Mouse (Mus musculus) embryonic facial prominence, embryonic 11.5 days (tissue): ENCODE results near the gene Tmod2. TPM values are rescaled to one million over a fixed set of nuclear protein-coding genes. Genes with fewer than 3 reads are reported as not detected.

ENCODE experiments used
- ATAC-seq: fragments of 200-750 bp; cut with Nextera tagmentation; replicated peaks from 2 replicates; pipeline ENCODE4 v1.8.0; 2017; ENCODE audit warnings: low read depth; ENCODE audit not compliant: insufficient number of reproducible peaks, low FRiP score, low TSS enrichment
- DNase-seq: peaks from one replicate; pipeline ENCODE4 v3.0.0-alpha.2; 2015; ENCODE audit warnings: low spot score
- H3K27ac ChIP-seq: fragments of 300-500 bp; sonication (generic); replicated peaks from 2 replicates; pipeline ENCODE4 v1.5.1; 2014; ENCODE audit warnings: mild to moderate bottlenecking, low read depth, low read length, control low read depth
- H3K27me3 ChIP-seq: fragments of 300-500 bp; sonication (generic); 2 replicates; pipeline ENCODE4 v1.6.1; 2014; ENCODE audit warnings: mild to moderate bottlenecking, low read length, moderate library complexity, mixed read lengths; ENCODE audit not compliant: control insufficient read depth, insufficient read depth
- H3K36me3 ChIP-seq: fragments of 300-500 bp; sonication (generic); replicated peaks from 2 replicates; pipeline ENCODE4 v1.6.1; 2014; ENCODE audit warnings: low read depth, mild to moderate bottlenecking, low read length, moderate library complexity, mixed read lengths; ENCODE audit not compliant: control insufficient read depth, insufficient read depth
- H3K4me1 ChIP-seq: fragments of 300-500 bp; sonication (generic); 2 replicates; pipeline ENCODE4 v1.6.1; 2014; ENCODE audit warnings: low read length, mixed read lengths; ENCODE audit not compliant: control insufficient read depth, insufficient read depth
- H3K4me2 ChIP-seq: fragments of 300-500 bp; sonication (generic); 2 replicates; pipeline ENCODE4 v1.6.1; 2014; ENCODE audit warnings: low read depth, mild to moderate bottlenecking, control low read depth, low read length, moderate library complexity
- H3K4me3 ChIP-seq: fragments of 300-500 bp; sonication (generic); 2 replicates; pipeline ENCODE4 v1.5.1; 2014; ENCODE audit warnings: low read depth, low read length, control low read depth
- H3K9ac ChIP-seq: fragments of 300-500 bp; sonication (generic); replicated peaks from 2 replicates; pipeline ENCODE4 v1.6.1; 2014; ENCODE audit warnings: mild to moderate bottlenecking, control low read depth, low read length
- H3K9me3 ChIP-seq: fragments of 300-500 bp; sonication (generic); replicated peaks from 2 replicates; pipeline ENCODE4 v1.6.1; 2016; ENCODE audit warnings: mild to moderate bottlenecking, low read length, inconsistent platforms, mixed read lengths; ENCODE audit not compliant: control insufficient read depth
- WGBS: fragments of 180-500 bp; shearing (Covaris S2); extraction: QIAGEN DNeasy Blood & Tissue Kit; methylation state at CpG from one replicate; pipeline ENCODE4 v1.1.7; 2014; 5-methylcytosine and 5-hydroxymethylcytosine counted together
- polyA plus RNA-seq: library from polyadenylated mRNA; unstranded; fragments of >200 nt; fragmentation: Nextera tagmentation; extraction: Ambion mirVana; gene quantifications from 2 replicates; pipeline ENCODE4 v1.2.1, GENCODE M21; 2014

Tmod2 gene
- polyA plus RNA-seq, 1 experiment from 2014 or later = 36.2 TPM

GRCm38 (mm10) chr9:75568399-75568798 lies 42.7 kb downstream of the Tmod2 start:
- ATAC-seq = no peak
- Histone ChIP-seq H3K4me2 (no peak overlapping the region), H3K9me3 (no peaks in the 10 kb centered on the region), H3K4me1 (no peaks in the 10 kb centered on the region), H3K36me3 (no peaks in the 10 kb centered on the region), H3K27me3 (no peaks in the 10 kb centered on the region), H3K9ac (no peak overlapping the region), H3K27ac (no peak overlapping the region), H3K4me3 (no peak overlapping the region)
- 89% methylated on average over 6 of the region's 6 CpGs for WGBS
- DNase-seq = no peak

- H3K27me3 ChIP-seq = no peaks in the 10 kb centered on the region
- H3K4me2 ChIP-seq = no peak overlapping the region
- no peak overlapping the region for H3K9ac ChIP-seq
- H3K4me3 ChIP-seq = no peak overlapping the region
- no peaks in the 10 kb centered on the region for H3K36me3 ChIP-seq
- no peak for ATAC-seq
- DNase-seq = no peak
- no peaks in the 10 kb centered on the region for H3K4me1 ChIP-seq
- no peaks in the 10 kb centered on the region for H3K9me3 ChIP-seq
- WGBS = 82% methylated on average over 6 of the region's 6 CpGs
- no peak overlapping the region for H3K27ac ChIP-seq
Observed at GRCm38 (mm10) chr9:75564892-75565291, 46.2 kb downstream of the Tmod2 start.

- no peaks in the 10 kb centered on the region for H3K36me3 ChIP-seq
- DNase-seq = no peak
- 91% methylated on average over 6 of the region's 6 CpGs for WGBS
- no peak overlapping the region for H3K4me3 ChIP-seq
- no peaks in the 10 kb centered on the region for H3K4me1 ChIP-seq
- H3K9ac ChIP-seq = no peak overlapping the region
- no peaks in the 10 kb centered on the region for H3K9me3 ChIP-seq
- H3K27ac ChIP-seq = no peak overlapping the region
- H3K27me3 ChIP-seq = no peaks in the 10 kb centered on the region
- no peak overlapping the region for H3K4me2 ChIP-seq
- ATAC-seq = no peak
Observed at GRCm38 (mm10) chr9:75563622-75564021, 47.5 kb downstream of the Tmod2 start.

- H3K4me1 ChIP-seq = no peaks in the 10 kb centered on the region
- WGBS = 57% methylated on average over 2 of the region's 2 CpGs
Observed at GRCm38 (mm10) chr9:75563176-75563575, 47.9 kb downstream of the Tmod2 start.

GRCm38 (mm10) chr9:75561040-75561669 lies 50.0 kb downstream of the Tmod2 start:
- 80% methylated on average over 13 of the region's 13 CpGs for WGBS
- H3K4me1 ChIP-seq = no peaks in the 10 kb centered on the region
- ATAC-seq (no peak), DNase-seq (no peak)
- no peaks in the 10 kb centered on the region for H3K36me3 ChIP-seq
- H3K27me3 ChIP-seq = no peaks in the 10 kb centered on the region
- no peak overlapping the region for H3K4me3 ChIP-seq
- H3K4me2 ChIP-seq = no peak overlapping the region
- H3K9me3 ChIP-seq = no peaks in the 10 kb centered on the region
- no peak overlapping the region for H3K27ac ChIP-seq
- no peak overlapping the region for H3K9ac ChIP-seq

More at GRCm38 (mm10) chr9:75563176-75563575, 47.9 kb downstream of the Tmod2 start:
- Histone ChIP-seq H3K27me3 (no peaks in the 10 kb centered on the region), H3K4me3 (no peak overlapping the region), H3K9ac (no peak overlapping the region), H3K4me2 (no peak overlapping the region), H3K9me3 (no peaks in the 10 kb centered on the region), H3K36me3 (no peaks in the 10 kb centered on the region), H3K27ac (no peak overlapping the region)
- no peak for DNase-seq
- ATAC-seq = no peak

- Histone ChIP-seq H3K27me3 (no peaks in the 10 kb centered on the region), H3K4me2 (no peak overlapping the region), H3K36me3 (no peaks in the 10 kb centered on the region), H3K27ac (no peak overlapping the region), H3K9me3 (no peaks in the 10 kb centered on the region), H3K9ac (no peak overlapping the region), H3K4me1 (no peaks in the 10 kb centered on the region), H3K4me3 (no peak overlapping the region)
- DNase-seq = no peak
- no peak for ATAC-seq
Observed at GRCm38 (mm10) chr9:75560353-75560752, 50.8 kb downstream of the Tmod2 start.

GRCm38 (mm10) chr9:75559512-75560012 lies 51.6 kb downstream of the Tmod2 start, which contains the start of gene Tmod3:
TSS of gene Tmod3 (minus strand) at chr9:75559657.
- peak within 1 kb of the TSS; percentile 82 for H3K9ac ChIP-seq
- no peaks in the 10 kb centered on the region for H3K4me1 ChIP-seq
- no peaks in the 10 kb centered on the region for H3K36me3 ChIP-seq
- no peaks in the 10 kb centered on the region for H3K27me3 ChIP-seq
- ATAC-seq (peak; percentile 95), DNase-seq (peak; percentile 96)
- peak within 1 kb of the TSS; percentile 87 for H3K4me3 ChIP-seq
- H3K4me2 ChIP-seq = peak within 1 kb of the TSS; percentile 81
- no peaks in the 10 kb centered on the region for H3K9me3 ChIP-seq
- 3% methylated on average over 21 of the region's 21 CpGs for WGBS
- peak within 1 kb of the TSS; percentile 72 for H3K27ac ChIP-seq

GRCm38 (mm10) chr9:75558812-75559511 lies 52.2 kb downstream of the Tmod2 start:
- ATAC-seq = peak; percentile 95
- H3K27me3 ChIP-seq = no peaks in the 10 kb centered on the region
- H3K4me3 ChIP-seq = peak overlapping the region; percentile 87
- peak; percentile 39 for DNase-seq
- peak overlapping the region; percentile 81 for H3K4me2 ChIP-seq
- no peaks in the 10 kb centered on the region for H3K4me1 ChIP-seq
- no peaks in the 10 kb centered on the region for H3K36me3 ChIP-seq
- H3K27ac ChIP-seq = peak overlapping the region; percentile 72
- no peaks in the 10 kb centered on the region for H3K9me3 ChIP-seq
- peak overlapping the region; percentile 82 for H3K9ac ChIP-seq
- 0% methylated on average over 47 of the region's 47 CpGs for WGBS
